ENCODE assay signal across 21 mouse cellular contexts in the genomic region with DNA sequence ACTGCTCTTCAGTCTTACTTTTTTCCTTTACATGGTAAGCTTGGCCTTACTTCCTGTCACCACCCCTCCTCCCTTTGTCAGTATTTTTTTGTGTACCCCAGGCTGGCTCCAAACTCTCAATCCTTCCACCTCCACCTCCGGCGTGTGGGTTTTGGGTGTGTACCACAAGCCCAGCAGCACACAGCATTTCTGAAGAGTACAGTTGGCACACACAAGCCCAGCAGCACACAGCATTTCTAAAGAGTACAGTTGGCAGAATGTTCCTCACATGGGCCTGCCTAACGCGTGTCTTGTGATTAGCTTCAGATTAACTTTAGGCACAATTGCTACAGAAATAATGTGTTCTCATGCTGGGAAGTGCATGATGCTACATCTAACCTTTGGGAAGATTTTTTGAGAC. TPM values are rescaled to one million over a fixed set of nuclear protein-coding genes. Genes with fewer than 3 reads are reported as not detected.
DNase-seq lines count a peak whose midpoint lies in the region; ATAC-seq and TF ChIP-seq lines count a peak whose summit lies in the region.
"Had no signal": no experiment of that assay in that cellular context is flagged by ENCODE, and none has a peak within 500 bp of the region (broad histone marks: within the 10 kb centered on the region; RNA-seq: fewer than 3 reads in every experiment).

No protein-coding gene starts in this region.

- intact Hi-C loops in heart, postnatal 25 days (cut with DNase I) = no loop called here

- no peak overlapping the region for H3K9ac ChIP-seq in forebrain, embryonic 16.5 days (replicated peaks; ENCODE audit: low read depth, low read length)
- H3K9ac ChIP-seq in liver, embryonic 11.5 days (ENCODE audit: low read depth, low read length) = no peak overlapping the region
- H3K9ac ChIP-seq: forebrain, embryonic 15.5 days; intestine, embryonic 15.5 days; liver, embryonic 13.5 days had no signal

- no peak for TF ChIP-seq CTCF in bone marrow, adult 2 months (IDR thresholded peaks at IDR 0.05; ENCODE audit: control insufficient read depth, insufficient read depth, low read length)

- ATAC-seq in forebrain, embryonic 16.5 days = no peak
- no peak for ATAC-seq in liver, embryonic 11.5 days (replicated peaks; ENCODE audit: low FRiP score)
- ATAC-seq: forebrain, embryonic 15.5 days; intestine, embryonic 15.5 days had no signal

- H3K27ac ChIP-seq in bone marrow, adult 2 months (ENCODE audit: control insufficient read depth, insufficient read depth, low read depth, low read length, poor library complexity) = peak overlapping the region; percentile 57; the same call in 1 of the 2 replicates
- H3K27ac ChIP-seq in forebrain, embryonic 16.5 days (ENCODE audit: low read length) = no peak overlapping the region
- no peak overlapping the region for H3K27ac ChIP-seq in liver, embryonic 11.5 days (ENCODE audit: low read depth, low read length)
- H3K27ac ChIP-seq: forebrain, embryonic 15.5 days; intestine, embryonic 15.5 days; limb, embryonic 10.5 days; liver, embryonic 13.5 days had no signal

- peak; percentile 86 for DNase-seq in heart, adult 11 months
- DNase-seq in heart, postnatal 25 days (ENCODE audit: low spot score) = no peak
- peak; percentile 62 for DNase-seq in CD4-positive helper T cell, adult 2 months (ENCODE audit: low read depth, low spot score)
- peak; percentile 39 to 67 for DNase-seq in thymus, adult 18-20 months
- DNase-seq in gastrocnemius, postnatal 4 days (ENCODE audit: low spot score in 2 of 2) = no peak
- DNase-seq in liver, embryonic 11.5 days (ENCODE audit: low spot score) = no peak
- DNase-seq: adrenal gland, postnatal 10 days; cerebellum, adult 9-11 months; embryo, embryonic 11 days; gastrocnemius, postnatal 10 days; kidney, postnatal 10 days; liver, embryonic 13.5 days; lung, postnatal 14 days; midbrain, embryonic 14.5 days; right cerebral cortex, postnatal 14 days had no signal

- H3K4me2 ChIP-seq in forebrain, embryonic 16.5 days (ENCODE audit: low read length) = no peak overlapping the region
- H3K4me2 ChIP-seq in liver, embryonic 11.5 days = no peak overlapping the region
- H3K4me2 ChIP-seq: forebrain, embryonic 15.5 days; heart, embryonic 11.5 days; intestine, embryonic 15.5 days; liver, embryonic 13.5 days had no signal

- 56% methylated on average over 4 of the region's 4 CpGs for WGBS in bone marrow, adult 2 months
- WGBS in forebrain, embryonic 16.5 days = 89% methylated on average over 4 of the region's 4 CpGs
- WGBS in liver, embryonic 11.5 days = 84% methylated on average over 4 of the region's 4 CpGs

- H3K4me3 ChIP-seq in bone marrow, adult 2 months (replicated peaks; ENCODE audit: control insufficient read depth, low read depth, low read length) = no peak overlapping the region
- no peak overlapping the region for H3K4me3 ChIP-seq in forebrain, embryonic 16.5 days (replicated peaks; ENCODE audit: low read length)
- H3K4me3 ChIP-seq in liver, embryonic 11.5 days (ENCODE audit: low read depth, low read length) = no peak overlapping the region
- H3K4me3 ChIP-seq: forebrain, embryonic 15.5 days; intestine, embryonic 15.5 days; limb, embryonic 10.5 days; liver, embryonic 13.5 days had no signal

- H3K36me3 ChIP-seq in forebrain, embryonic 16.5 days (ENCODE audit: control insufficient read depth, insufficient read depth) = no peaks in the 10 kb centered on the region
- no peaks in the 10 kb centered on the region for H3K36me3 ChIP-seq in liver, embryonic 11.5 days (ENCODE audit: control insufficient read depth, insufficient read depth, low read length)
- H3K36me3 ChIP-seq: forebrain, embryonic 15.5 days; intestine, embryonic 15.5 days; limb, embryonic 10.5 days; liver, embryonic 13.5 days had no signal

- peaks cover 11% of the 10 kb centered on the region; the same call in 1 of the 2 replicates for H3K4me1 ChIP-seq in bone marrow, adult 2 months (ENCODE audit: control insufficient read depth, insufficient read depth, low read length)
- H3K4me1 ChIP-seq in forebrain, embryonic 16.5 days (replicated peaks; ENCODE audit: control insufficient read depth, insufficient read depth, low read length) = no peaks in the 10 kb centered on the region
- no peaks in the 10 kb centered on the region for H3K4me1 ChIP-seq in liver, embryonic 11.5 days (replicated peaks; ENCODE audit: control insufficient read depth, insufficient read depth, low read length)
- H3K4me1 ChIP-seq: forebrain, embryonic 15.5 days; intestine, embryonic 15.5 days; liver, embryonic 13.5 days had no signal

- no peaks in the 10 kb centered on the region for H3K9me3 ChIP-seq in forebrain, embryonic 16.5 days (ENCODE audit: control insufficient read depth, low read length)
- H3K9me3 ChIP-seq in liver, embryonic 11.5 days (ENCODE audit: control insufficient read depth, low read length) = no peaks in the 10 kb centered on the region
- H3K9me3 ChIP-seq: forebrain, embryonic 15.5 days; intestine, embryonic 15.5 days; limb, embryonic 10.5 days; liver, embryonic 13.5 days had no signal

- TF ChIP-seq POLR2A in bone marrow, adult 2 months (IDR thresholded peaks at IDR 0.05; ENCODE audit: borderline replicate concordance, control insufficient read depth, low read depth, low read length) = no peak

- H3K27me3 ChIP-seq in forebrain, embryonic 16.5 days (replicated peaks; ENCODE audit: control insufficient read depth, insufficient read depth, low read length) = no peaks in the 10 kb centered on the region
- no peaks in the 10 kb centered on the region for H3K27me3 ChIP-seq in liver, embryonic 11.5 days (replicated peaks; ENCODE audit: control insufficient read depth, insufficient read depth, low read length)
- H3K27me3 ChIP-seq: forebrain, embryonic 15.5 days; intestine, embryonic 15.5 days; liver, embryonic 13.5 days had no signal

RNA-seq across cellular contexts. Expression of a gene that starts 59.3 kb away (rescaled TPM):
- 10 to 100 TPM in 1 of 2 experiments, 1 to 10 TPM in 1; 8.3 to 12.0 TPM for total RNA-seq in heart, postnatal 25 days (2021)
- polyA plus RNA-seq in bone marrow, adult 2 months (2011; ENCODE audit: insufficient read depth, insufficient read length, low replicate concordance, missing spikeins) = 9.2 and 27.6 TPM in 2 replicates
- total RNA-seq in gastrocnemius, postnatal 4 days (2021) = 10 to 100 TPM; 13.7 to 16.4 TPM
- polyA plus RNA-seq in forebrain, embryonic 16.5 days (2015; fragmentation: Nextera tagmentation; extraction: Ambion mirVana) = 4.8 and 6.0 TPM in 2 replicates
- 1.8 and 2.0 TPM in 2 replicates for polyA plus RNA-seq in liver, embryonic 11.5 days (2014; fragmentation: Nextera tagmentation; extraction: Ambion mirVana)

Comparison
In these comparisons a context has a peak if more than half of its experiments do, and no peak if none do; other contexts are left out.
1. DNase-seq: peak in heart, adult 11 months (single experiment), CD4-positive helper T cell, adult 2 months (single experiment) and thymus, adult 18-20 months (2 of 2); none in heart, postnatal 25 days (single experiment), gastrocnemius, postnatal 4 days (0 of 2) and liver, embryonic 11.5 days (single experiment).